ENCODE assay signal across 17 mouse cellular contexts in the genomic region with DNA sequence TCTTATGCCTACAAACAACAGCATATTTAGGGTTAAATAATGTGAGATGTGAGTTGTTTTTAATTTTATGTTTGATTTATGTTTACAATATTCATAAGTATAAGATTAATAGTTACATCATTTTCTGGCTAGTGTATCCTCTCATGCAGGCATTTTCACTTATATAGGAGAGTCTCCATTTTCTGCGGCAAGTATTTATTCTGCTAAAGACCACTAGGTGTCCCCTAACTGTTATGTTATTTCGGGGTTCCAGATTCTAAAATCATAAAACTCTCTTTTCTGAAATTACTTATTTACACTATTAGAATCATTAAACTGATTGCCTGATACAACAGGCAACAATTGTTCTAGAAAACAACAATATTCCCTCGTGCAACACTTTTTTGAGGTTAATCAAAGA.
DNase-seq lines count a peak whose midpoint lies in the region; ATAC-seq and TF ChIP-seq lines count a peak whose summit lies in the region.
"Had no signal": no experiment of that assay in that cellular context is flagged by ENCODE, and none has a peak within 500 bp of the region (broad histone marks: within the 10 kb centered on the region; RNA-seq: fewer than 3 reads in every experiment).

No protein-coding gene starts in this region.

- ATAC-seq in hindbrain, postnatal 0 days: no peak
- no peak for ATAC-seq in hindbrain, embryonic 14.5 days (ENCODE audit: low FRiP score)
- ATAC-seq in midbrain, postnatal 0 days (ENCODE audit: low FRiP score): no peak
- no peak for ATAC-seq in midbrain, embryonic 13.5 days
- ATAC-seq in megakaryocyte-erythroid progenitor cell, adult 5-6 weeks (replicated peaks; ENCODE audit: low FRiP score, low TSS enrichment, poor library complexity, severe bottlenecking): no peak; the same call in 1 of the 2 replicates
- ATAC-seq: inflammation-experienced regulatory T-cells, adult 6 months had no signal

- no peaks in the 10 kb centered on the region for H3K9me3 ChIP-seq in hindbrain, postnatal 0 days (ENCODE audit: low read length)
- no peaks in the 10 kb centered on the region for H3K9me3 ChIP-seq in hindbrain, embryonic 14.5 days (ENCODE audit: control insufficient read depth, low read length)
- no peaks in the 10 kb centered on the region for H3K9me3 ChIP-seq in midbrain, postnatal 0 days (ENCODE audit: low read length)
- H3K9me3 ChIP-seq in midbrain, embryonic 13.5 days: no peaks in the 10 kb centered on the region
- H3K9me3 ChIP-seq: embryonic facial prominence, embryonic 12.5 days; stomach, embryonic 15.5 days had no signal

- WGBS in hindbrain, postnatal 0 days: 81% methylated on average over 3 of the region's 3 CpGs
- 81% methylated on average over 3 of the region's 3 CpGs for WGBS in hindbrain, embryonic 14.5 days
- WGBS in midbrain, postnatal 0 days: 74% methylated on average over 3 of the region's 3 CpGs
- WGBS in midbrain, embryonic 13.5 days: 79% methylated on average over 3 of the region's 3 CpGs

- no peak overlapping the region for H3K4me3 ChIP-seq in hindbrain, postnatal 0 days (ENCODE audit: low read length)
- H3K4me3 ChIP-seq in hindbrain, embryonic 14.5 days (replicated peaks; ENCODE audit: low read length): no peak overlapping the region
- no peak overlapping the region for H3K4me3 ChIP-seq in midbrain, postnatal 0 days (ENCODE audit: low read depth, low read length)
- no peak overlapping the region for H3K4me3 ChIP-seq in midbrain, embryonic 13.5 days (replicated peaks)
- H3K4me3 ChIP-seq: embryonic facial prominence, embryonic 12.5 days; myocyte; stomach, embryonic 15.5 days had no signal

- no peak overlapping the region for H3K9ac ChIP-seq in hindbrain, postnatal 0 days (replicated peaks; ENCODE audit: low read length)
- H3K9ac ChIP-seq in hindbrain, embryonic 14.5 days: no peak overlapping the region
- no peak overlapping the region for H3K9ac ChIP-seq in midbrain, postnatal 0 days (replicated peaks; ENCODE audit: low read length, poor library complexity, severe bottlenecking)
- no peak overlapping the region for H3K9ac ChIP-seq in midbrain, embryonic 13.5 days (replicated peaks)
- H3K9ac ChIP-seq: embryonic facial prominence, embryonic 12.5 days; stomach, embryonic 15.5 days had no signal

- no peak overlapping the region for H3K4me2 ChIP-seq in hindbrain, postnatal 0 days (ENCODE audit: low read depth, low read length)
- no peak overlapping the region for H3K4me2 ChIP-seq in hindbrain, embryonic 14.5 days (replicated peaks)
- no peak overlapping the region for H3K4me2 ChIP-seq in midbrain, postnatal 0 days (ENCODE audit: low read depth, low read length, poor library complexity, severe bottlenecking)
- H3K4me2 ChIP-seq in midbrain, embryonic 13.5 days (replicated peaks): no peak overlapping the region
- H3K4me2 ChIP-seq: embryonic facial prominence, embryonic 12.5 days; stomach, embryonic 15.5 days had no signal

- no peaks in the 10 kb centered on the region for H3K27me3 ChIP-seq in hindbrain, postnatal 0 days (ENCODE audit: insufficient read depth, low read length)
- H3K27me3 ChIP-seq in hindbrain, embryonic 14.5 days (ENCODE audit: control insufficient read depth, insufficient read depth, low read length): no peaks in the 10 kb centered on the region
- no peaks in the 10 kb centered on the region for H3K27me3 ChIP-seq in midbrain, postnatal 0 days (ENCODE audit: insufficient read depth, low read length)
- H3K27me3 ChIP-seq in midbrain, embryonic 13.5 days: no peaks in the 10 kb centered on the region
- H3K27me3 ChIP-seq: embryonic facial prominence, embryonic 12.5 days; stomach, embryonic 15.5 days had no signal

- no peaks in the 10 kb centered on the region for H3K36me3 ChIP-seq in hindbrain, postnatal 0 days (ENCODE audit: insufficient read depth, low read length)
- no peaks in the 10 kb centered on the region for H3K36me3 ChIP-seq in hindbrain, embryonic 14.5 days (replicated peaks; ENCODE audit: control insufficient read depth, insufficient read depth)
- no peaks in the 10 kb centered on the region for H3K36me3 ChIP-seq in midbrain, postnatal 0 days (ENCODE audit: insufficient read depth, low read length)
- H3K36me3 ChIP-seq in midbrain, embryonic 13.5 days: no peaks in the 10 kb centered on the region
- H3K36me3 ChIP-seq: embryonic facial prominence, embryonic 12.5 days; stomach, embryonic 15.5 days had no signal

- DNase-seq in hindbrain, postnatal 0 days (ENCODE audit: low spot score): peak; percentile 15
- no peak for DNase-seq in hindbrain, embryonic 14.5 days (ENCODE audit: low spot score)
- DNase-seq in midbrain, postnatal 0 days (ENCODE audit: low spot score): no peak
- peak; percentile 8 for DNase-seq in R1 (ENCODE audit: low read depth, low spot score)
- no peak for DNase-seq in testis, postnatal 14 days (ENCODE audit: low spot score)
- DNase-seq: adrenal gland, adult 2 months; cerebellum, postnatal 14 days; kidney, adult 9 months; liver; right cerebral cortex, adult 18-20 months; thymus, postnatal 14 days had no signal

- no peak overlapping the region for H3K27ac ChIP-seq in hindbrain, postnatal 0 days
- H3K27ac ChIP-seq in hindbrain, embryonic 14.5 days: no peak overlapping the region
- H3K27ac ChIP-seq in midbrain, postnatal 0 days (ENCODE audit: low read depth, low read length): no peak overlapping the region
- H3K27ac ChIP-seq in midbrain, embryonic 13.5 days: no peak overlapping the region
- H3K27ac ChIP-seq: embryonic facial prominence, embryonic 12.5 days; stomach, embryonic 15.5 days had no signal

- H3K4me1 ChIP-seq in hindbrain, postnatal 0 days (ENCODE audit: insufficient read depth, low read length): no peaks in the 10 kb centered on the region
- no peaks in the 10 kb centered on the region for H3K4me1 ChIP-seq in hindbrain, embryonic 14.5 days (replicated peaks; ENCODE audit: control insufficient read depth, insufficient read depth, low read length)
- no peaks in the 10 kb centered on the region for H3K4me1 ChIP-seq in midbrain, postnatal 0 days (ENCODE audit: insufficient read depth, low read length)
- no peaks in the 10 kb centered on the region for H3K4me1 ChIP-seq in midbrain, embryonic 13.5 days (replicated peaks)
- H3K4me1 ChIP-seq: embryonic facial prominence, embryonic 12.5 days; stomach, embryonic 15.5 days had no signal

- no peak; the same call in 1 of the 2 replicates for TF ChIP-seq CTCF in hindbrain, postnatal 0 days (IDR thresholded peaks at IDR 0.05; ENCODE audit: low read depth)
- TF ChIP-seq CTCF in midbrain, postnatal 0 days (IDR thresholded peaks at IDR 0.05): peak; percentile 43

Comparison
In these comparisons a context has a peak if more than half of its experiments do, and no peak if none do; other contexts are left out.
1. DNase-seq: peak in hindbrain, postnatal 0 days (single experiment) and R1 (single experiment); none in hindbrain, embryonic 14.5 days (single experiment), midbrain, postnatal 0 days (single experiment) and testis, postnatal 14 days (single experiment).